Mouse (Mus musculus) CD4-positive, CD25-positive, alpha-beta regulatory T cell, adult 4 months (primary cell): ENCODE data around the gene Fam241b. TPM values are rescaled to one million over a fixed set of nuclear protein-coding genes. Genes with fewer than 3 reads are reported as not detected.
"Not testable (repeated sequence)": the region's sequence is repeated elsewhere in the genome, so short reads cannot be mapped to it uniquely, and the experiment has no call there.

Source experiments
- ATAC-seq: one replicate; pipeline ENCODE4 v1.8.0; 2017
- polyA plus RNA-seq, 2 experiments: library from polyadenylated mRNA; unstranded; fragments of 100-300 nt; shearing (Covaris generic); gene quantifications; one replicate each; pipeline ENCODE4 v1.2.1; 2017

Gene Fam241b
- polyA plus RNA-seq, 2 experiments from 2014 or later, result 5.8 to 6.8 TPM

- no peak for ATAC-seq
Observed at GRCm38 (mm10) chr10:62128316-62128951, 15.3 kb downstream of the Fam241b start.

DNA sequence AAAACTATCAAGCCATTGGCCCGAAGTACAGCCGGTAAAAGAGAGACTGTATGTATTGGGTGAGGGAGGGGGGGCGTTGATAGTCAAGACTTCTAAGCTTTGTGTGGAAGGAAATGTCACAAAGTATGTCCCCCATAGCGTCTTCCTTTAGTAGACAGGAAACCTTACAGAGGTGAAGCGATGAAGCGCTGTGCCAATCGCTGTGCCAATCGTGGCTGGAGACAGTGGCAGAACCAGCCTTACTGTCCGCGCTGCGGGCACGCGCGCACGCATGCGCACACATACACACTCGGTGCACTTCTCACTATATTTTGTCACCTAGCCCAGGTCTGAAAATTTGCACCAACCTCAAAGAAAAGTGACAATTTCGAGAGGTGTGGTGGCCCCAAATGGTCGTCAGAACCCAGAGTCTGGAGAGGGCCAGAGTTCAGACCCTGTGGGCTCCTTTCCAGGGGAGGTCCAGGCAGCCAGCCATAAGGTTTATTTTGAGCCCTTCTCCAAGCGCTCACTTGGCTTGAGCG lies 15.9 kb downstream of the Fam241b start:
- no peak for ATAC-seq

DNA sequence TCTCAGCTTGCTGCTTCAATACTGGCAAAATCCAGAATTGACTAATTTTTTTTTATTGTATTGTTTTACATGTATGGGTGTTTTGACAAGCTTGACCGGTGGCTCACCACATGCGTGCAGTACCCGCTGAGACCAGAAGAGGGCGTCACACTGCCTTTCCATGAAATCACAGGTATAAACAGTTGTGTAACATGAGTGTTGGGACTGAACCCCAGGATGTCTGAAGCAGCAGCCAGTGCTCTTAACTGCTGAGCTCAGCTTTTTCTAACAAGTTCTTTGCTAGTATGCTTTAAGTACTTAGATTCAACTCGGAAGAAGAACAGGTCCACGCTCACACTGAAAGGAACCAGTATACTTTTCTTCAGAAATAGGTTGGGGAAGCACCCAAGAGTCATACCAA lies 16.6 kb downstream of the Fam241b start:
- ATAC-seq, result no peak

GRCm38 (mm10) chr10:62113865-62114647 lies 29.7 kb downstream of the Fam241b start:
- no peak for ATAC-seq

DNA sequence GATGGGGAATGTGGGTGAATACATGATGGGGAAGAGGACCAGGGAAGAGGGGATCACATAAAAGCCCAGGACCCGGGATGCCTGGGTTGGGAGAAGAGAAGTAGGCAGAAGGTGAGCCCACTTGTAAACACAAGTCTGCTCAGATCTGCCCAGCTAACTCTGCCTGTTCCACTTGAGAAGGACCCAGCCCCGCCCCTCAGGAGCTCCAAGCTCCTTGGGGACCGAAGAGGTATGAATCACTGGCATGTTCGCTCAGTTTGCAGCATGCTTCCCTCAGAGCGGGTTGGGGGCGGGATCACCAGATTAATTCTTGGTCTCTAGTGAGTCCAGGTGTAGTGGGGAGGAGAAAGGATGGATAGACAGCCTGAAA lies 32.5 kb downstream of the Fam241b start:
- ATAC-seq, result no peak

DNA sequence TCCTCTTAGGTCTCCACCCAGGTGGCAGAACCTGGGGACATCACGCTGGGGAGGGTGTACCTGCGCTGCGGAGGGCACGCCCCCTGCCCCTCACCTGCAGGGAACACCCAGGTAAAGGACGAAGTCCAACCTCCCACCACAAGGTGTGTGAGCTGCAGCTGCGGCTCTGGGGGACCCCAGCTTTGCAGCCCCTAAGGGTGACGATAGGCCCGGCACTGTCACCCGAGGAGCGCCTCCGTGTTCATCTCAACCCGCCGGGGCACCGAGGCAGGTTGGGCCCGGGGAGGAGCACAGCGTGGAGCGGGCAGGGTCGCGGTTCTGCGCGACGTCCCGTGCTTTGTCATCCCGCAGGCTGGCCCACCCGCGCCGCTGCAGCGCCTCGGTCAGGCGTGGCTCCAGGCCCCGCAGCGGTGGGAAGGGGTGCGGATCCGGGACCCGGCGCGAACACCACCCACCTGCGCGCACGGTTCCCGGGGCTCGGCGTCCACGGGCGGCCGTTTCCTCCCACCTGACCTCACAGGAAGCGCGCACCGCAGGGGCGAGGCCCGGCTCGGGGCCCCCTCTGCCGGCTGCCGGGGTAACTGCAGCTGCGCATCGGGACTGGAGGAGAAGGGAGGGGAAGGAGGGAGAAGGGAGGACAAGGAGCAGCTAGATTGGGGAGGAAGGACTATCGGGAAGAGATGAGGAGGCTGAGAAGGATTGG lies 33.1 kb downstream of the Fam241b start:
- ATAC-seq, result peak; percentile 94

DNA sequence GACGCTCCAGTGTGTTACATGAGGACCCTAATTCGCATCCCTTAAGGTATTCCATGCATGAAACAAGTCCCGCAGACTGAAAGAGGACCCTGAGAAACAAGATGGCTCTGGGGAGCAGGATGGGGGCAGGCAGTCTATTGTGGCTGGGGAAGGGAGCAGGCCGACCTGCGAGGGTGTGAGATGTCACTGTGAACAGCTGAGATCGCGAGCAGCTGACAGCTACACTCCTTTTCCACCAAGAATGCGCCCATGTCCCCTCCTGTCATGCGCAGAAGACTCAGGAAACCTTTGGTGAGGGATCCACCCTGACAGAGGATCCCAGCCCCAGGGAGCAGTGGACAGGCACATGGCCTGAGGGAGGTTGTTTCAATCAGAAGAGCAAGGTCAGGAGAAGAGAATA lies 36.7 kb downstream of the Fam241b start:
- no peak for ATAC-seq

DNA sequence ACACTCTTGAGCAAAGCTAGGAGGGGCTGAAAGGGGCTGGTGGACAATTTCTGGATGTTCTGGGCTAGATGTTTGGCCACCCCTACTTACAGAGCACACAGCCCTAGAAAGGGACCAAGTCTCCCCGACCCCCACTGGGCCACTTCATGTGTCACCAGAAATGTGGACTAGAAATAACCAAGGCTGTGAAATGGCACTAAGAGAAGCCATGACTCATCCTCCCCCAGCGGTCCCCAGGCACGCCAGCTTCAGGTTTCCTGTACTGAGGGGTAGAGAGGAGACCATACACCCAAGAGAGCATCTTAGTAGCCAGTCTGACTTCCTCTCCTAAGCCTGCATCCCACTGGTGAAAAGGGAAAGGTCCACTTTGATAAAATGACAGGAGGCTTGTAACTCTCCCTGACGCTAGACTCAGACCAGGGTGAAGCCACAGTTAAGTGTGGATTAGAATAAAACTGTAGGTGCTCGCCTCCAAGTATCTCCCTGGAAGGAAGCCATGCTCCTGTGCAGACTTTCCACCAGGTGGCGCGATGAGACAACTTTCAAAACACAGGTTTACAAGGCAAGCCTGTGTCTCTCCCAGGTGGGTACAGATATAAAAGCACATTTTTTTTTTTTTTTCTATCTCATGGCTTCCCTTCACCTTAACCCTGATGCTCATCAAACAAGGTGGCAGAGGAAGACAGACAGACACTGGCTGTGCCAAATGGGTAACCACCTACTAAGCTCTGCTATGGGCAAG lies 38.7 kb downstream of the Fam241b start:
- ATAC-seq, result peak; percentile 64

GRCm38 (mm10) chr10:62101504-62102439 lies 41.9 kb downstream of the Fam241b start:
- no peak for ATAC-seq

DNA sequence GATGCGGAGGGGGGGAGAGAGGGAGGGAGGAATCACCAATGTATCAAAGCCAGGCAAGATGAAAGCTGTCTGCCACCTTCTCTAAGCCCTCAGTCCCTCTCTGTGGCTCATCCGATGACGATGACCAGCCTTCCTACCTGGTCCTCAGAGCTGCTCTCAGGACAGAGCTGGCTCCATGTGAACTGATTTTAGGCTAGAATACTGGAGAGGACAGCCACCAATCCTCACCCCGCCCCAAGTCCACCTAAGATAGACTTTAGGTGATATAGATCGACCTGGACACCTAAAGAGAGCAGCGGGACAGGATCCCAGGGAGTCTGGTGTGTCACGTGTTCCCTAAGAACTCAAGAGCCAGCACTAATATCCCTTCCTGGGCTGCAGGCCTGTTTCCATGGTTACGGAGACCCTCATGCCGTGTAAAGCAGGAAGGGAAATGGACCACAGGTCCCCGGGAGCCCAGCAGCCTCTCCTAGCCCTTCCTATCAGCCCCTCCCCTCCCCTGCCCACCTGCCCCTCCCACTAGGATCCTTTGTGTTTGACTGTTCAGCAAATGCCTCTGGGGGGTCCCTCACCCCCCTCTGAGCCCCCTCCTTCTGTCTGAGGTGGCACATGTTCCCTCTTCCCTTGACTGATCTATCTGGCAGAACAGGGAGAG lies 43.8 kb downstream of the Fam241b start:
- ATAC-seq, result no peak

DNA sequence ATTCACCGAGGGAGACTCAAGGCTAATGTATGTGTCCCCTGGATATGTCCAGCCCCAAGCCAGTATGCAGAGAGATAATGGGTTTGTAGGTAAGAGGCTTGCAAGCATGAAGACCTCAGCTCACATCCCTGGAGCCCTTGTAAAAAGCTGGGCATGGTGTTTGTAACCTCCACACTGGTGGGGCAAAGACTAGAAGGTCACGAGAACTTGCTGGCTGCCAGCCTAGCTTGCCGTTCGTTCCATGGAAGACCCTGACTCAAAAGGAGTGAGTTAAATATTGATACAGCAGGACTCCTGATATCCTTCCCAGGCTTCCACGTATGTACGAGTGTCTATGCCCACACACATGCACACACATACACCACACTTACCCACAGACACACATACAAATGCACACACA lies 49.3 kb downstream of the Fam241b start:
- no peak for ATAC-seq

DNA sequence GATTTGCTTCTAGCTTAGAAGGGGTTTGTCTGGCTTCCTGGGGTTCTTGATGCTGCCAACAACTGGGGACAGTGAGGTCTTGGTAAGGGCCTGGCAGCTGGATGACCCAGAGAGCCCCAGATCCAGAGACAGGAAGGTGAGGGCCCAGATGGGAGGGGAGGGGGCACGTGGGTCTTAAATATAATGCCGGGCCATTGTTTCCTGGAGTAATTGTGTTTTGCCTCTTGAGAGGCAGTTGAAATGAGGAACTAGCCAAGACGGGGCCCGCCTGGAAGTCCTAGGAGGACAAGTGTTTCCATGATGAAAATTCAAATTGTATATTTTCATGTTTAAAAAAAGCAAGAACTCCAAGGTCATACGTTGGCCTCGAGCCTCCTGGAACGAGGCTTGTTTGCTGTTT lies 49.8 kb downstream of the Fam241b start:
- ATAC-seq, result no peak

DNA sequence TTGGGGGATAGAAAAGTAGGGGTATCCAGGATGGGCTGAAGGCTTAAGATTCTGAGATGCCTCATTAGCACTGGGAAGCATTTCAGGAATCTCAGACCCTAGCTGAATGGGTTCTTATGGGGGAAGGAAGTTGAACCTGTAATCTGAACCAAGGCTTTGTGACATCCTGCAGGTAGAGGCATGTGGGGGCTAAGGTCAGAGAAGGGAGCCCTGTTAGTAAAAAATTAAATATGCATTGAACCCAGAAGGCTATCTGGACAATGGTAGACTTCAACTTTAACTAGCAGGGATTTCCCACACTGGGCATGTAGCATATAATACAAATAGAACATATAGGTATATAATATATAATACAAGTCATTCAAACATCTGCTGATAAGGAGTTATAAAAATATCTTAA lies 54.2 kb downstream of the Fam241b start:
- no peak for ATAC-seq

DNA sequence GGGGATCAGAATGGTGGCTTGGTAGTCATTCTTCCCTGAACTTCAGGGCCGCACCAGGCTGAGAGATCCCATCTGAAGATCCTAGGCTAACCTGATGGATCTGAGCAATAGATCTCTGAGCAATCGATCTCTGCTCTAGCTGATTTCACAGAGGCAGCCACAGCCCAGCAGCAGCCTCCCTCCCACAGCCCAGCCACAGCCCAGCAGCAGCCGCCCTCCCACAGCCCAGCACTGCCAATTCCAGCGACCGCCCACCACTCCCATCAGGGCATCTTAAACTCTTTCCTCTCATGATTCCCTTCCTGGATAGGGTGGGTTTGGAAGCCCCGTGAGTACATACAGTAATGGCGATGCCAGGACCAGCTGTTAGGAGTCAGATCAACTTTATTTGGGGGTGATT lies 54.6 kb downstream of the Fam241b start:
- ATAC-seq, result no peak

DNA sequence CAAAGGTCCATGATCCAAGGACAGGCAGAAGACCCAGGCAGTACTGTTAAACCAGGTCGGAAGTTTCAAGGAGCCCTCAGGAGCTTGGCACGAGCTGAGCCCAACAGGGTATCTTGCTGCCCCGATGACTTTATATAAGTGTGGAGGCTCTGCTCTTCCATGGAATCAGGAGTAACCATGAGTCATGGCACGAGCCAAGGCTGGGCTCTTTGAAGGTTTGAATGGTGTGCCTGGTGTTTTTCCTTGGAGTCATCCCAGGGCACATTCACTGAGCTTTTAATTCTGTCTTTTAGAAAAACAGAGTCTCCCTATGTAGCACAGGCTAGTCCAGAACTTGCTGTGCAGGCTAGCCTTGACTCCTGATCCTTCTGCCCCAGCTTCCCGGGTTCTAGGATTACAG lies 55.3 kb downstream of the Fam241b start:
- no peak for ATAC-seq

- no peak for ATAC-seq
Observed at GRCm38 (mm10) chr10:62086826-62087225, 56.9 kb downstream of the Fam241b start.

DNA sequence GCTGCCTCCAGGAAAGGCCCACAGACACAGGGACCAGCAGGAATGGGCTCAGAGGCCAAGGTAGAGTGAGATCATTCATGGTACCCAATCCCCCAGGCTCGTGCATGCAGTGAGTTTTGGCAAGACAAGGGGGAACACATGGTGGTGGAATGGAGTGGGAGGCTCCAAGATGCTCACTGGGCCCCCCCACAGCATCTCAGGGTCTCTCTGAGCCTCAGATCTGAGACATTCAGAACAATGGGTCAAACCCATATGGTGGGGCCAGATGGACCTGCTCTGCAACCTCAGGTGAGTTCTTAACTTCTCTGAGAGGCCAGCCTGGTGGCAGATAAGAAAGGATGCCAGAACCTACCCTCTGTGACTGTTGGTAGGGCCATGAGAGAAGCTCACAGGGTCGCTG lies 57.7 kb downstream of the Fam241b start:
- no peak for ATAC-seq

- no peak for ATAC-seq
Observed at GRCm38 (mm10) chr10:62076248-62077134, 67.2 kb downstream of the Fam241b start.

DNA sequence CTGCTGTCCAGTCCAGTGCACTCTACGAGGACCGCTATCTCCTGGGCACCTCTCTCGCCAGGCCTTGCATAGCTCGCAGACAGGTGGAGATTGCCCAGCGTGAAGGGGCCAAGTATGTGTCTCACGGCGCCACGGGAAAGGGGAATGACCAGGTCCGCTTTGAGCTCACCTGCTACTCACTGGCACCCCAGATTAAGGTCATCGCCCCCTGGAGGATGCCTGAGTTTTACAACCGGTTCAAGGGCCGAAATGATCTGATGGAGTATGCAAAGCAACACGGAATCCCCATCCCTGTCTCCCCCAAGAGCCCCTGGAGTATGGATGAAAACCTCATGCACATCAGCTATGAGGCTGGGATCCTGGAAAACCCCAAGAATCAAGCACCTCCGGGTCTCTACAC lies 72.4 kb downstream of the Fam241b start:
- ATAC-seq, result not testable (repeated sequence)

DNA sequence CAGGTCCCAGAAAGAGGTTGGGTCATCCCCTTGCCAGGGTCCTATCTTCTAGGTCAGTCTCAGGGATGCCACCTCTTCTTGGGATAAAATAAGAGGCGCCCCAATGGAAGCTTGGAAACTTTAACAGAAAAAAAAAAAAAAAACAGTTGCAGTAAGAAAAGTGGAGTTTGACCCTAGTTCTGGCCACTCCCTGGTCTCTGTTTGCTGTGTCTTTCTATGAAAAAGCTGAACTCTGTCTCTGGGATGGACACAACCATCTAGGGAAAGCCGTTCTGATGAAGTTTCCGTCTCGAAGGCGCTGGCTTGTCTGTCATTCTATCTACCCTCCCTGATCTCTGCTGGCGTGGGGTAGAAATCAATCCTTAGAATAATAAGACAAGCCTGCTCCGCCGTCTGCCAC lies 73.1 kb downstream of the Fam241b start:
- no peak for ATAC-seq
